ENCODE assay signal across 18 mouse cellular contexts in the genomic region with DNA sequence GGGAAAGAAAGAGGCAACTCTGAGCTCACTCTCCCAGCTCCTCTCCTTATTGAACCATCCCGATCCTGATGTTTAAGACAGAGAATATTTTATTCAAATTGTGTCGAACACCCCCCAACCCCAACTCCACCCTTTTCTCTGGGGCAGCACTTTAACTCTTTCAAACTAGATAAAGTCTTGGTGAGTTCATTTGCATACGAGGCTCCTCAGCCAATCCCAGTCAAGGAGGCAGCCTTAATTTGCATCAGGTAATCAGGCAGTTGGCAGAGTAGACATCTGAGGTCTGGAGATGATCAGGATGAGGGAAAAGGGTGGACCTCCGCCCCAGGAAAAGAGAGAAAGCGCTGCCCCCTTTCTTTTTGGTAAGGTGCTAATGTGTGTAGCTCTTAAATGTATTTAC. TPM values are rescaled to one million over a fixed set of nuclear protein-coding genes. Genes with fewer than 3 reads are reported as not detected.
DNase-seq lines count a peak whose midpoint lies in the region; ATAC-seq and TF ChIP-seq lines count a peak whose summit lies in the region.
"Had no signal": no experiment of that assay in that cellular context is flagged by ENCODE, and none has a peak within 500 bp of the region (broad histone marks: within the 10 kb centered on the region; RNA-seq: fewer than 3 reads in every experiment).

No protein-coding gene starts in this region.

- ATAC-seq in liver, embryonic 12.5 days, result peak; percentile 46; the same call in 1 of the 2 replicates
- no peak for ATAC-seq in liver, postnatal 0 days
- peak; percentile 39; the same call in 1 of the 2 replicates for ATAC-seq in liver, embryonic 14.5 days (ENCODE audit: insufficient read depth)
- ATAC-seq: Patski had no signal

- no peaks in the 10 kb centered on the region for H3K9me3 ChIP-seq in heart, embryonic 10.5 days
- H3K9me3 ChIP-seq in liver, embryonic 12.5 days (replicated peaks), result no peaks in the 10 kb centered on the region
- H3K9me3 ChIP-seq in liver, postnatal 0 days (ENCODE audit: low read length), result no peaks in the 10 kb centered on the region
- no peaks in the 10 kb centered on the region for H3K9me3 ChIP-seq in embryonic facial prominence, embryonic 10.5 days
- H3K9me3 ChIP-seq in liver, embryonic 14.5 days (ENCODE audit: control insufficient read depth, low read length), result no peaks in the 10 kb centered on the region
- H3K9me3 ChIP-seq: lung, embryonic 15.5 days had no signal

- H3K4me1 ChIP-seq in heart, embryonic 10.5 days, result peaks cover 14% of the 10 kb centered on the region
- H3K4me1 ChIP-seq in liver, embryonic 12.5 days, result no peaks in the 10 kb centered on the region
- no peaks in the 10 kb centered on the region for H3K4me1 ChIP-seq in liver, postnatal 0 days (ENCODE audit: insufficient read depth)
- H3K4me1 ChIP-seq in embryonic facial prominence, embryonic 10.5 days, result peaks cover 16% of the 10 kb centered on the region
- no peaks in the 10 kb centered on the region for H3K4me1 ChIP-seq in liver, embryonic 14.5 days (replicated peaks; ENCODE audit: control insufficient read depth in 2 of 2, insufficient read depth in 2 of 2, low read length in 1 of 2)

- no peak for DNase-seq in heart, embryonic 10.5 days (ENCODE audit: low spot score)
- DNase-seq in heart, adult 8-10 months (ENCODE audit: low spot score), result no peak
- no peak for DNase-seq in liver, postnatal 0 days
- no peak for DNase-seq in embryonic facial prominence, embryonic 10.5 days (ENCODE audit: low spot score)
- DNase-seq in liver, embryonic 14.5 days (ENCODE audit: low read depth in 3 of 3, low spot score in 3 of 3), result peak in 1 of 3 experiments; percentile 24
- no peak for DNase-seq in urinary bladder, adult 2 months (ENCODE audit: low spot score)
- no peak for DNase-seq in left cerebral cortex, adult 11 months (ENCODE audit: low spot score)
- DNase-seq: adrenal gland, postnatal 14 days; cerebellum, adult 18-20 months; gastrocnemius, postnatal 10 days; spleen, adult 18-20 months had no signal

- no peak for TF ChIP-seq EP300 in liver, postnatal 0 days (IDR thresholded peaks at IDR 0.05; ENCODE audit: low read depth)
- TF ChIP-seq EP300 in liver, embryonic 14.5 days (IDR thresholded peaks at IDR 0.05; ENCODE audit: low read depth), result no peak

- peaks cover 71% of the 10 kb centered on the region for H3K27me3 ChIP-seq in heart, embryonic 10.5 days (ENCODE audit: insufficient read depth, poor library complexity, severe bottlenecking)
- H3K27me3 ChIP-seq in liver, embryonic 12.5 days (replicated peaks), result peaks cover 95% of the 10 kb centered on the region
- peaks cover 49% of the 10 kb centered on the region for H3K27me3 ChIP-seq in liver, postnatal 0 days (ENCODE audit: insufficient read depth, low read length)
- peaks cover 75% of the 10 kb centered on the region for H3K27me3 ChIP-seq in embryonic facial prominence, embryonic 10.5 days (replicated peaks; ENCODE audit: low read depth, poor library complexity, severe bottlenecking)
- H3K27me3 ChIP-seq in liver, embryonic 14.5 days (ENCODE audit: control insufficient read depth, insufficient read depth, low read length), result peaks cover 20% of the 10 kb centered on the region

- H3K27ac ChIP-seq in heart, embryonic 10.5 days, result no peak overlapping the region
- no peak overlapping the region for H3K27ac ChIP-seq in liver, embryonic 12.5 days
- no peak overlapping the region for H3K27ac ChIP-seq in liver, postnatal 0 days (ENCODE audit: low read depth)
- H3K27ac ChIP-seq in embryonic facial prominence, embryonic 10.5 days (replicated peaks), result no peak overlapping the region
- H3K27ac ChIP-seq in liver, embryonic 14.5 days, result no peak overlapping the region
- H3K27ac ChIP-seq: kidney, postnatal 0 days; left cerebral cortex, adult 2 months; lung, embryonic 15.5 days had no signal

- 3% methylated on average over 5 of the region's 5 CpGs for WGBS in heart, embryonic 10.5 days
- 7% methylated on average over 5 of the region's 5 CpGs for WGBS in liver, embryonic 12.5 days (ENCODE audit: insufficient replicate concordance)
- WGBS in liver, postnatal 0 days (ENCODE audit: insufficient replicate concordance), result 12% methylated on average over 5 of the region's 5 CpGs
- WGBS in embryonic facial prominence, embryonic 10.5 days, result 7% methylated on average over 5 of the region's 5 CpGs
- WGBS in liver, embryonic 14.5 days (ENCODE audit: insufficient replicate concordance), result 5% methylated on average over 5 of the region's 5 CpGs

- H3K4me3 ChIP-seq in heart, embryonic 10.5 days, result peak overlapping the region; percentile 15; the same call in 1 of the 2 replicates
- H3K4me3 ChIP-seq in liver, embryonic 12.5 days, result no peak overlapping the region
- H3K4me3 ChIP-seq in liver, postnatal 0 days (ENCODE audit: low read depth, low read length), result no peak overlapping the region
- H3K4me3 ChIP-seq in embryonic facial prominence, embryonic 10.5 days, result peak overlapping the region; percentile 37
- H3K4me3 ChIP-seq in liver, embryonic 14.5 days (ENCODE audit: insufficient read depth in 1 of 2, low read depth in 2 of 2, low read length in 2 of 2), result no peak overlapping the region
- H3K4me3 ChIP-seq: erythroblast, embryonic 14.5 days; left cerebral cortex, adult 2 months; lung, embryonic 15.5 days had no signal

- H3K4me2 ChIP-seq in liver, embryonic 12.5 days, result 0 out of 2 replicates have a peak overlapping the region, but pooled peaks have one; percentile 10
- no peak overlapping the region for H3K4me2 ChIP-seq in liver, postnatal 0 days (ENCODE audit: low read depth, low read length)
- no peak overlapping the region for H3K4me2 ChIP-seq in liver, embryonic 14.5 days (ENCODE audit: low read depth)
- H3K4me2 ChIP-seq: lung, embryonic 15.5 days had no signal

- no peaks in the 10 kb centered on the region for H3K36me3 ChIP-seq in heart, embryonic 10.5 days
- H3K36me3 ChIP-seq in liver, embryonic 12.5 days, result no peaks in the 10 kb centered on the region
- no peaks in the 10 kb centered on the region for H3K36me3 ChIP-seq in liver, postnatal 0 days (replicated peaks; ENCODE audit: insufficient read depth, low read length)
- H3K36me3 ChIP-seq in embryonic facial prominence, embryonic 10.5 days (replicated peaks), result no peaks in the 10 kb centered on the region
- no peaks in the 10 kb centered on the region for H3K36me3 ChIP-seq in liver, embryonic 14.5 days (replicated peaks; ENCODE audit: control insufficient read depth, insufficient read depth, low read depth)
- H3K36me3 ChIP-seq: lung, embryonic 15.5 days had no signal

- TF ChIP-seq CTCF in liver, postnatal 0 days (IDR thresholded peaks at IDR 0.05; ENCODE audit: low read depth), result no peak
- TF ChIP-seq CTCF in liver, embryonic 14.5 days (IDR thresholded peaks at IDR 0.05; ENCODE audit: low read depth), result no peak

- no peak overlapping the region for H3K9ac ChIP-seq in liver, embryonic 12.5 days
- no peak overlapping the region for H3K9ac ChIP-seq in liver, postnatal 0 days (replicated peaks)
- H3K9ac ChIP-seq in liver, embryonic 14.5 days (replicated peaks), result no peak overlapping the region
- H3K9ac ChIP-seq: lung, embryonic 15.5 days had no signal

RNA-seq across cellular contexts. Expression of a gene that starts 10.0 kb away (rescaled TPM):
- polyA plus RNA-seq in heart, embryonic 10.5 days (2016; fragmentation: Nextera tagmentation; extraction: Ambion mirVana), result 0.10 TPM in 1 of 2 replicates, not detected in the other
- not detected for total RNA-seq in heart, adult 8-10 months (2022)
- polyA plus RNA-seq in liver, embryonic 12.5 days (2016; fragmentation: Nextera tagmentation; extraction: Ambion mirVana), result not detected in 2 replicates
- polyA plus RNA-seq in liver, postnatal 0 days (2015; fragmentation: Nextera tagmentation; extraction: Ambion mirVana), result 0.05 TPM in 1 of 2 replicates, not detected in the other
- not detected in 2 replicates for polyA plus RNA-seq in embryonic facial prominence, embryonic 10.5 days (2016; fragmentation: Nextera tagmentation; extraction: Ambion mirVana)
- polyA plus RNA-seq in liver, embryonic 14.5 days (2012; rRNA removed), result not detected in 2 replicates
- not detected in 2 replicates for polyA plus RNA-seq in liver, embryonic 14.5 days (2014; fragmentation: Nextera tagmentation; extraction: Ambion mirVana)
- 0.28 and 0.53 TPM in 2 replicates for polyA plus RNA-seq in urinary bladder, adult 2 months (2012; rRNA removed)
- total RNA-seq: adrenal gland, postnatal 14 days had no signal
- polyA plus RNA-seq: C2C12; erythroblast, embryonic 14.5 days had no signal

RNA-seq across cellular contexts. Expression of a gene that starts 39.5 kb away (rescaled TPM):
- 31.1 and 39.8 TPM in 2 replicates for polyA plus RNA-seq in heart, embryonic 10.5 days (2016; fragmentation: Nextera tagmentation; extraction: Ambion mirVana)
- 10 to 100 TPM in 1 of 4 experiments, 1 to 10 TPM in 3; 8.9 to 10.2 (median 9.0) TPM for total RNA-seq in heart, adult 8-10 months (2022)
- 37.8 and 44.1 TPM in 2 replicates for polyA plus RNA-seq in liver, embryonic 12.5 days (2016; fragmentation: Nextera tagmentation; extraction: Ambion mirVana)
- 59.3 and 70.0 TPM in 2 replicates for polyA plus RNA-seq in liver, postnatal 0 days (2015; fragmentation: Nextera tagmentation; extraction: Ambion mirVana)
- 55.2 and 57.0 TPM in 2 replicates for polyA plus RNA-seq in embryonic facial prominence, embryonic 10.5 days (2016; fragmentation: Nextera tagmentation; extraction: Ambion mirVana)
- polyA plus RNA-seq in liver, embryonic 14.5 days (2012; rRNA removed), result 20.7 and 29.4 TPM in 2 replicates
- 37.1 and 42.6 TPM in 2 replicates for polyA plus RNA-seq in liver, embryonic 14.5 days (2014; fragmentation: Nextera tagmentation; extraction: Ambion mirVana)
- 53.7 and 67.1 TPM in 2 replicates for polyA plus RNA-seq in urinary bladder, adult 2 months (2012; rRNA removed)

Comparison
In these comparisons a context has a peak if more than half of its experiments do, and no peak if none do; other contexts are left out.
1. H3K4me3 ChIP-seq: peak in heart, embryonic 10.5 days (single experiment) and embryonic facial prominence, embryonic 10.5 days (single experiment); none in liver, embryonic 12.5 days (single experiment), liver, postnatal 0 days (single experiment) and liver, embryonic 14.5 days (0 of 2).